Mouse (Mus musculus): ENCODE results near the gene Ccr3. TPM values are rescaled to one million over a fixed set of nuclear protein-coding genes. Genes with fewer than 3 reads are reported as not detected.

Ccr3 gene
- polyA plus RNA-seq, 1 experiment from 2014 or later = not detected

GRCm38 (mm10) chr9:123989671-123990070 lies 32.1 kb upstream of the Ccr3 start:
- no peaks in the 10 kb centered on the region for H3K9me3 ChIP-seq (ENCODE audit: control insufficient read depth, low read length)
- H3K36me3 ChIP-seq (ENCODE audit: control insufficient read depth, insufficient read depth, low read length) = no peaks in the 10 kb centered on the region
- no peak overlapping the region for H3K27ac ChIP-seq (ENCODE audit: low read depth, low read length)
- WGBS = 89% methylated on average over 3 of the region's 3 CpGs
- H3K4me1 ChIP-seq (ENCODE audit: control insufficient read depth, insufficient read depth, low read length) = no peaks in the 10 kb centered on the region
- H3K4me2 ChIP-seq (ENCODE audit: low read depth, low read length) = no peak overlapping the region
- H3K9ac ChIP-seq (replicated peaks; ENCODE audit: low read depth, low read length) = no peak overlapping the region
- ATAC-seq (ENCODE audit: low read depth) = no peak
- no peak overlapping the region for H3K4me3 ChIP-seq (ENCODE audit: low read depth, low read length)
- no peaks in the 10 kb centered on the region for H3K27me3 ChIP-seq (ENCODE audit: control insufficient read depth, insufficient read depth, low read length)

- no peaks in the 10 kb centered on the region for H3K4me1 ChIP-seq (ENCODE audit: control insufficient read depth, insufficient read depth, low read length)
- no peak overlapping the region for H3K27ac ChIP-seq (ENCODE audit: low read depth, low read length)
- no peaks in the 10 kb centered on the region for H3K27me3 ChIP-seq (ENCODE audit: control insufficient read depth, insufficient read depth, low read length)
- H3K4me3 ChIP-seq (ENCODE audit: low read depth, low read length) = no peak overlapping the region
- H3K9me3 ChIP-seq (ENCODE audit: control insufficient read depth, low read length) = no peaks in the 10 kb centered on the region
- ATAC-seq (ENCODE audit: low read depth) = no peak
- no peaks in the 10 kb centered on the region for H3K36me3 ChIP-seq (ENCODE audit: control insufficient read depth, insufficient read depth, low read length)
- WGBS = 67% methylated on average over 1 of the region's 1 CpGs
- no peak overlapping the region for H3K4me2 ChIP-seq (ENCODE audit: low read depth, low read length)
- no peak overlapping the region for H3K9ac ChIP-seq (replicated peaks; ENCODE audit: low read depth, low read length)
Observed at GRCm38 (mm10) chr9:123991312-123991906, 30.4 kb upstream of the Ccr3 start.

- ATAC-seq (ENCODE audit: low read depth) = no peak
- no peak overlapping the region for H3K4me2 ChIP-seq (ENCODE audit: low read depth, low read length)
- WGBS = 86% methylated on average over 3 of the region's 3 CpGs
- H3K36me3 ChIP-seq (ENCODE audit: control insufficient read depth, insufficient read depth, low read length) = no peaks in the 10 kb centered on the region
- H3K4me3 ChIP-seq (ENCODE audit: low read depth, low read length) = no peak overlapping the region
- no peak overlapping the region for H3K9ac ChIP-seq (replicated peaks; ENCODE audit: low read depth, low read length)
- no peaks in the 10 kb centered on the region for H3K9me3 ChIP-seq (ENCODE audit: control insufficient read depth, low read length)
- no peak overlapping the region for H3K27ac ChIP-seq (ENCODE audit: low read depth, low read length)
- H3K27me3 ChIP-seq (ENCODE audit: control insufficient read depth, insufficient read depth, low read length) = no peaks in the 10 kb centered on the region
- H3K4me1 ChIP-seq (ENCODE audit: control insufficient read depth, insufficient read depth, low read length) = no peaks in the 10 kb centered on the region
Observed at GRCm38 (mm10) chr9:123997719-123998118, 24.1 kb upstream of the Ccr3 start.

- ATAC-seq (ENCODE audit: low read depth) = no peak
- WGBS = 95% methylated on average over 2 of the region's 2 CpGs
- H3K36me3 ChIP-seq (ENCODE audit: control insufficient read depth, insufficient read depth, low read length) = no peaks in the 10 kb centered on the region
- no peak overlapping the region for H3K4me3 ChIP-seq (ENCODE audit: low read depth, low read length)
- H3K9ac ChIP-seq (replicated peaks; ENCODE audit: low read depth, low read length) = no peak overlapping the region
- no peak overlapping the region for H3K4me2 ChIP-seq (ENCODE audit: low read depth, low read length)
- no peaks in the 10 kb centered on the region for H3K4me1 ChIP-seq (ENCODE audit: control insufficient read depth, insufficient read depth, low read length)
- H3K9me3 ChIP-seq (ENCODE audit: control insufficient read depth, low read length) = no peaks in the 10 kb centered on the region
- H3K27ac ChIP-seq (ENCODE audit: low read depth, low read length) = no peak overlapping the region
- no peaks in the 10 kb centered on the region for H3K27me3 ChIP-seq (ENCODE audit: control insufficient read depth, insufficient read depth, low read length)
Observed at GRCm38 (mm10) chr9:123999784-124000183, 22.0 kb upstream of the Ccr3 start.

GRCm38 (mm10) chr9:124012691-124013090 lies 9.1 kb upstream of the Ccr3 start:
- no peaks in the 10 kb centered on the region for H3K27me3 ChIP-seq (ENCODE audit: control insufficient read depth, insufficient read depth, low read length)
- no peak overlapping the region for H3K4me3 ChIP-seq (ENCODE audit: low read depth, low read length)
- no peaks in the 10 kb centered on the region for H3K4me1 ChIP-seq (ENCODE audit: control insufficient read depth, insufficient read depth, low read length)
- no peaks in the 10 kb centered on the region for H3K36me3 ChIP-seq (ENCODE audit: control insufficient read depth, insufficient read depth, low read length)
- no peak overlapping the region for H3K4me2 ChIP-seq (ENCODE audit: low read depth, low read length)
- H3K9ac ChIP-seq (replicated peaks; ENCODE audit: low read depth, low read length) = no peak overlapping the region
- WGBS = 77% methylated on average over 2 of the region's 2 CpGs
- H3K9me3 ChIP-seq (ENCODE audit: control insufficient read depth, low read length) = no peaks in the 10 kb centered on the region
- no peak overlapping the region for H3K27ac ChIP-seq (ENCODE audit: low read depth, low read length)
- ATAC-seq (ENCODE audit: low read depth) = no peak

- Histone ChIP-seq H3K9ac (replicated peaks; ENCODE audit: low read depth, low read length) (no peak overlapping the region), H3K36me3 (ENCODE audit: control insufficient read depth, insufficient read depth, low read length) (no peaks in the 10 kb centered on the region), H3K4me1 (ENCODE audit: control insufficient read depth, insufficient read depth, low read length) (no peaks in the 10 kb centered on the region), H3K4me2 (ENCODE audit: low read depth, low read length) (no peak overlapping the region), H3K27me3 (ENCODE audit: control insufficient read depth, insufficient read depth, low read length) (no peaks in the 10 kb centered on the region), H3K4me3 (ENCODE audit: low read depth, low read length) (no peak overlapping the region), H3K27ac (ENCODE audit: low read depth, low read length) (no peak overlapping the region), H3K9me3 (ENCODE audit: control insufficient read depth, low read length) (no peaks in the 10 kb centered on the region)
- no peak for ATAC-seq (ENCODE audit: low read depth)
- WGBS = 92% methylated on average over 3 of the region's 3 CpGs
Observed at GRCm38 (mm10) chr9:124013270-124013669, 8.5 kb upstream of the Ccr3 start.

- H3K27ac ChIP-seq (ENCODE audit: low read depth, low read length) = no peak overlapping the region
- no peak overlapping the region for H3K4me2 ChIP-seq (ENCODE audit: low read depth, low read length)
- no peaks in the 10 kb centered on the region for H3K27me3 ChIP-seq (ENCODE audit: control insufficient read depth, insufficient read depth, low read length)
- no peak overlapping the region for H3K4me3 ChIP-seq (ENCODE audit: low read depth, low read length)
- no peaks in the 10 kb centered on the region for H3K4me1 ChIP-seq (ENCODE audit: control insufficient read depth, insufficient read depth, low read length)
- WGBS = 75% methylated on average over 2 of the region's 2 CpGs
- no peak for ATAC-seq (ENCODE audit: low read depth)
- H3K9ac ChIP-seq (replicated peaks; ENCODE audit: low read depth, low read length) = no peak overlapping the region
- no peaks in the 10 kb centered on the region for H3K36me3 ChIP-seq (ENCODE audit: control insufficient read depth, insufficient read depth, low read length)
- H3K9me3 ChIP-seq (ENCODE audit: control insufficient read depth, low read length) = no peaks in the 10 kb centered on the region
Observed at GRCm38 (mm10) chr9:124014985-124015652, 6.7 kb upstream of the Ccr3 start.

- H3K27ac ChIP-seq (ENCODE audit: low read depth, low read length) = no peak overlapping the region
- 65% methylated on average over 2 of the region's 2 CpGs for WGBS
- no peak overlapping the region for H3K4me3 ChIP-seq (ENCODE audit: low read depth, low read length)
- no peak for ATAC-seq (ENCODE audit: low read depth)
- H3K4me1 ChIP-seq (ENCODE audit: control insufficient read depth, insufficient read depth, low read length) = no peaks in the 10 kb centered on the region
- no peaks in the 10 kb centered on the region for H3K9me3 ChIP-seq (ENCODE audit: control insufficient read depth, low read length)
- H3K4me2 ChIP-seq (ENCODE audit: low read depth, low read length) = no peak overlapping the region
- no peak overlapping the region for H3K9ac ChIP-seq (replicated peaks; ENCODE audit: low read depth, low read length)
- H3K27me3 ChIP-seq (ENCODE audit: control insufficient read depth, insufficient read depth, low read length) = no peaks in the 10 kb centered on the region
- H3K36me3 ChIP-seq (ENCODE audit: control insufficient read depth, insufficient read depth, low read length) = no peaks in the 10 kb centered on the region
Observed at GRCm38 (mm10) chr9:124016048-124016447, 5.7 kb upstream of the Ccr3 start.

GRCm38 (mm10) chr9:124019887-124020286 lies 1.9 kb upstream of the Ccr3 start:
- H3K4me1 ChIP-seq (ENCODE audit: control insufficient read depth, insufficient read depth, low read length) = no peaks in the 10 kb centered on the region
- no peaks in the 10 kb centered on the region for H3K27me3 ChIP-seq (ENCODE audit: control insufficient read depth, insufficient read depth, low read length)
- H3K36me3 ChIP-seq (ENCODE audit: control insufficient read depth, insufficient read depth, low read length) = no peaks in the 10 kb centered on the region
- ATAC-seq (ENCODE audit: low read depth) = no peak
- no peak overlapping the region for H3K9ac ChIP-seq (replicated peaks; ENCODE audit: low read depth, low read length)
- H3K9me3 ChIP-seq (ENCODE audit: control insufficient read depth, low read length) = no peaks in the 10 kb centered on the region
- no peak overlapping the region for H3K4me3 ChIP-seq (ENCODE audit: low read depth, low read length)
- H3K27ac ChIP-seq (ENCODE audit: low read depth, low read length) = no peak overlapping the region
- no peak overlapping the region for H3K4me2 ChIP-seq (ENCODE audit: low read depth, low read length)
- WGBS = 93% methylated on average over 3 of the region's 3 CpGs

Measured in neural tube, embryonic 14.5 days (tissue).